Mouse (Mus musculus): ENCODE data around the gene Ciapin1.

DNA sequence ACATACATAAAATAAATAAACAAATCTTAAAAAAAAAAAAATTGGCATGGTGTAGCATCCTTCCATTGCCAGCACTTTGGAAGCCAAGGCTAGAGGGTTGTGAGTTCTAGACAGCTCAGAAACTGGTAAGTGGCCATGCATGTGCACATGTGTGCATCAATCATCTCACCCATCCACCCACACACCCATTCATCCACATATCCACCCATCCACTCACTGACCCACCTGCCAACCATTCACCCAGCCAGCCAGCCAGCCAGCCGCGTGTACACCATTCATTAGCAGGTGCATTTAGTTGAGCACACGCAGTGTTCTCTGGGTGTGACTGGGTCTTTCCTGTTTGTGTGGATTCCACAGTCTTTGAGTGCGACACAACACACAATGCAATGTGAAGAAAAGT is 32.3 kb downstream of the Ciapin1 start:
- TF ChIP-seq CTCF (IDR thresholded peaks at IDR 0.05; ENCODE audit: control insufficient read depth, insufficient read depth, insufficient replicate concordance, low read depth, low read length) (no peak), POLR2A (IDR thresholded peaks at IDR 0.05; ENCODE audit: control insufficient read depth, low read depth, low read length) (no peak)

Data from testis, adult 2 months (tissue).